Mouse (Mus musculus) retina, embryonic 14.5 days (tissue): ENCODE measurements at regions not wholly inside any gene's neighbourhood (a gene's known extent, or its start where the extent isn't known, plus 50 kb on each side); places are given as distances from the start of the nearest gene placed in this dataset.

Experiments
- DNase-seq: peaks from one replicate; pipeline ENCODE4 v3.0.0-alpha.2; 2015; ENCODE audit warnings: low spot score

DNA sequence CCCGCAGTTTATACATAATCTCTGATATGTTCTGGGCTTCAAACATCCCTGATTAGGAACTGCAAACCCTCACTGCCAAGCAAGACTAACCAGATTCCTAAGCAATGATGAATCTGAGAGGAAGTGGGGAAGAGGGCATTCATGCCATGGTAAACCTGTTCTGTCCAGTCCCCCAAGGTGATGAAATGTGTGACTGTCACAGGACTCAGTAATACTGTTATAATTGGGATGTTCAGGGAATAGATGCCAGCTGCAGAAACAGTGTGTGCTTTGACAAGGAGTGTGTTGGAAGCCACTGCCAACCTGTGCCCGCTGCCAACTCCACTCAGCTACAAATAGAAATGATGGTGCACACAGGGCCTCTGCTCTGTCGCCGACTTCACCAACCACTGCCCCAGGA is 466.0 kb downstream of the Efna5 start:
- DNase-seq: no peak

DNA sequence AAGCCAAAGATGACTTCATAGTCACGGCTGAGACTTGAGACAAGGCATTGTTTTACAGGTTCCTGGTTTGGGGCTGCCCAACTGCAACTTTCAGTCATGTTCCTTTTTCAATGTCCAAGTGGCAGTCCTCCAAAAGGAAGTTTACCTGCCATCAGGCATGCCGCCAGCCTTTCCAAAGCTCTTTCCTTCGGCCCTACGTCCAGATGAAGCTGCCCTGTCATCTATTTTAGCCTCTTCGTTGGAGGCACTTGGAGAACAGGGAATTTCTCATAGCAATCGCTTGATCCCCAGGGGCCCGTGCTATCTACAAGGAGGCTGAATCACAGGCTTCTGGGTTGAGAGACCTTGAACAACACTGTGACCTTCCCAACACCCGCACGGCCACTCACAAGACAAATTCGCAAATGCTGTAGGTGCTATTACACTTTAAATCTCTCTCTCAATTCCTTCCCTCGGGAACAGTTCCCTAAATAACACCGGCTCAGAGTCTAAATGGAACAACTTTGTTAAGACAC is 468.4 kb downstream of the Efna5 start:
- no peak for DNase-seq

- no peak for DNase-seq
These were observed 477.4 kb downstream of the Efna5 start for GRCm38 (mm10) chr17:62403739-62404138.

DNA sequence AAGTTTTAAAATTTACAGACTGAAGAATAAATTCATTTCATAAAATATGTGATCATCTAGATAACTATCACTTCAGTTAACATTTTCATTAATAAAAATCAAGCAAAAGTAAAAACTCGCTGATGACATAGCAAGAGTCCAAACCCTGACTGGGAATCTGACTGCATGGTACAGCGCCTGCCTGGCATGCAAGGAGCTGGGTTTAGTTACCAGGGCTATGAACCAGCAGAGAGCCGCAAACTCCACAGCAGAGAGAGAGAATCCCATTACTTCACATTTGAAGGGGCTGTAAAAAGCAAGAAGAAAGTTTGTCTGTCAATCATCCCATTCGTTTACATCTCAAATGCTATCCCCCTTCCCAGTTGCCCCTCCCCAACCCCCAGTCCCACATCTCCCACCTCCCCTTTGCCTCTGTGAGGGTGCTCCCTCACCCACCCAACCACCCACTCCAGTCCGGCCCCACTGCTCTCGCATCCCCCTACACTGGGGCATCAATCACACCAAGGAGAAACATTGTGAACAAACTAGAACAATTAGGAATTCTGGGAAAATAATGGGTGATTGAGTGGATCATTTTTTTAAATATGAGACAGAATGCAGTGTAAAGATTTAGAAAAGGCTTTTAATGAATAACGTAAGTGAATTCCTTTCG is 487.6 kb downstream of the Efna5 start:
- no peak for DNase-seq

GRCm38 (mm10) chr17:62384053-62384452 is 497.1 kb downstream of the Efna5 start:
- DNase-seq: no peak

- no peak for DNase-seq
These were observed 502.2 kb downstream of the Efna5 start for GRCm38 (mm10) chr17:62378868-62379417.

DNA sequence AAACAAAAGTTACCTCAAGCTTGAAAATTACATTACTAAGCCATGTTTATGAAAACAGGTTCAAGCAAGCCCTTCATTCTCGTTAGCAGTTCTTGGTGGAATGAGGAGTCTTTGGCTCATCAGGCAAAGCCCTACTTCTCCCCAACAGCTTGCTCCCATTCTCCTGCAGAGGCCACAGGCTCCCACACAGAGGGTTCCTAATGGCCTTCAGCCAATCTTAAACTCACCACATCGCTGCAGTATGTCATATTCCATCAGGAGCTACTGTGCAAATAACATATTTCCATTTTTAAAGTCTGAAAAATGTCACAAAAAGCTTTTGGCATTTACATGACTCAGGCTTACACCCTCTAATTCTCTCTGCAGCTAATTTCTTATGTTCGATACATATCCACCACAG is 512.0 kb downstream of the Efna5 start:
- DNase-seq: no peak

DNA sequence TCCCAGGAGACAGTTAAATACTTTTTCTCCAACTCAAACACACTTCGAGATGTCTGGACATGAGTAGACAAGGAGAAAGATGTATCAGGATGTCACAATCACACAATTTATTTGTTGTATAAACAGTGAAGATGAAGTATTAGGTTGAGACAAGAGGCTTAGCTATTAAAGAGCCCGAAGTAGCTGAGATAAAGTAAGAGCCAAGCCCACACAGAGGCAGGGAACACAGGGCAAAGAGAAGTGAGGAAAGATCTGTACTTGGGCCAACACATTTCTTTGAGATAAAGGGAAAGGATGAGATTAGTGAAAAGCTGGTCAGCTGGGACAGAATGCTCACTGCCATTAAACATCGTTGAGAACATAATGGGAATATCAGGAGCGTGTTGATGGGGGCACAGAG is 513.2 kb downstream of the Efna5 start:
- DNase-seq: no peak

GRCm38 (mm10) chr17:62358323-62358722 is 522.8 kb downstream of the Efna5 start:
- no peak for DNase-seq

DNA sequence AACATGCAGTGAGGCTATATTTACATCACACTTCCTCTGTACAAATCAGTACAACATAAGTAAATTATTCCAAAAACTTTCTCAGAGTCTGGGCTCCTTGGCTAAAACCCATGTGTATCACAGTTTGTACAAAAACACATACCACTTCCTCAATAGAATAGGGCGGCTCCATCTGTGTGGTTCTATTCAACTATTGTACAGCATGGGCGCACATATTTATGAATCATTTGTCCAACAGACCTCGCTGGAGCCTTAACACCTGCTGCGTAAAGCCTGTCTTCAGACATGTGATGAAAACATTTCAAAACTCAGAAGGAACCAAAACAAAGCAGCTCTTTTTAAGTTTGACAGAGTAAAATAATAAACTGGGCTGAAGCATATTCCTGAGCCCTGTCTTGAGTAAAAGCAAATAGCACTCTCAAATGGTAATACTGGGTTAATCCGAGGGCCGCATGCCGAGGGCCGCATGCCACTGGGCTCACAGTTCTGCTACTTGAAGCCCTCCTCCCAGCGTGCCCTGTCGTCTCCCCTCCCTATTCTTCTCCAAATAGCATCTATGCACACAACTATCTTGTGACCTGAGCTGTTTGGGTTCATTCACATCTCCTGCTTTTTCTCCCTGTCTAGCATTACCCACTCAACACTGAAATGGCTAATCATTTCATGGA is 543.1 kb downstream of the Efna5 start:
- no peak for DNase-seq

- DNase-seq: no peak
These were observed 550.9 kb downstream of the Efna5 start for GRCm38 (mm10) chr17:62330226-62330625.

DNA sequence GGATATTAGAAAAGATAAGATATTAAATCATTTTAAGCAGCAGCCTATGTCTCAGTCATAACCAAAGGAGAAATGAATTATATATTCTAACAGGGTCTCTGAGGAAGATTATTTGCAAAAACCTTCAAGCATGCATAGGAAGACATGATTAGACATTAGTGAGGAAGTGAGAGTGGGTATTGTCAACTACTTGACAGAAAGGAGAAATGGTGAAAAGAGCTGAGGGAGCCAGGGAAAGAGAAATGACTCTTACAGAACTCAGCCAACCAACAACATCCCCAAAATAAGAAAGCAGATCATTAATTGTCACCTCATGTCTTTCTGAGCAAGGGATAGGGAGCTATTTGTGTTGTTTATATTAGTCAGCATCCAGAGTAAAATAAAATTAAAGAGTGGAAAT is 554.3 kb downstream of the Efna5 start:
- DNase-seq: no peak

DNA sequence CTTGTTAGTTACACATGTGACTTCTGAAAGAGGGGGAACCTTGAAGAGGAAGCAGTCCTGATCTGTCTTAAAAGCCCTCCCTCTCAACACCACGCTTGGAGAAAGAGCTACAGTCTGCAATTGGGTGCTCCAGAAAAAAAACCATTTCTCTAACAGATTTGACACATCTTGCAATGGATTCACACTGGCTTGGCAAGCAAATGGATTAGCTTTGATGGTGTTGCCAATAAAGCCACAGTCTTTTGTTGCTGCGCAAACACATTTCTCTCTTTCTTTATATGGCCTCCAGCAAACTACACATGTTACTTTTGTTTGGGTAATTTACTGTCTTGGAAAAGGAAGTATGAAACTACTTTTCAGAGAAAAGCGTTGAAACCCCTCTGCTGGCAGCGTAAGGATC is 562.1 kb downstream of the Efna5 start:
- DNase-seq: no peak

DNA sequence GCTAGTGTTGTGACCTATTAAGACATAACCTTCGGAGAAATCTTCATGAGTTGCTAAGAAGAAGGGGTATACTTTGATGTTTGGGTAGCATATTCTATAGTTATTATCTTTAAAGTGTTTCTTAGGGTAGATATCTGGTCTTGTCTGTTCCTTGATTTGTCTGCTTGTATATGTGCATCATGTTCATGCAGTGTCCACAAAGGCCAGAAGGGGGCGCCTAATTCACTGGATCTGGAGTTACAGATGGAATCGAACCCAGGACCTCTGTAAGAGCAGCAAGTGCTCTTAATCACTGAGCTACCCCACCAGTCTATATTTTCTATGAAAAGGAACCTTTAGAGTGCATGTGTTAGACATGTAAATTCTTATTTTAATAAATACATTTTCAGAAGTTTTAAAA is 571.1 kb downstream of the Efna5 start:
- no peak for DNase-seq

DNA sequence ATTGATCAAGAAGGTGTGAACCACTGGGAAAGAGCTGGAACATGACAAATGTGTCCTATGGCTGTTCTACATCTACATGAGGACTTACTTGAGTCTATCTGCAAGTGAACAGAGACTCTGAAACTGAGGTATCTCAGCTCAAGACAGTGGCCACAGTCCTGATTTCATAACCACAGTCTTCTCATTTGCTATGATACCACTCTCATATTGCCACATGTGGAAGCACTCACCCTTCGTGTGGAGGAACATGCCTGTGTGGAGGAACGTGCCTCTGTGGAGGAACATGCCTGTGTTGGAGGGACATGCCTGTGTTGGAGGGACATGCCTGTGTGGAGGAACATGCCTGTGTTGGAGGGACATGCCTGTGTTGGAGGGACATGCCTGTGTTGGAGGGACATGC is 574.0 kb downstream of the Efna5 start:
- DNase-seq: no peak

GRCm38 (mm10) chr17:62306524-62306923 is 574.6 kb downstream of the Efna5 start:
- DNase-seq: no peak

DNA sequence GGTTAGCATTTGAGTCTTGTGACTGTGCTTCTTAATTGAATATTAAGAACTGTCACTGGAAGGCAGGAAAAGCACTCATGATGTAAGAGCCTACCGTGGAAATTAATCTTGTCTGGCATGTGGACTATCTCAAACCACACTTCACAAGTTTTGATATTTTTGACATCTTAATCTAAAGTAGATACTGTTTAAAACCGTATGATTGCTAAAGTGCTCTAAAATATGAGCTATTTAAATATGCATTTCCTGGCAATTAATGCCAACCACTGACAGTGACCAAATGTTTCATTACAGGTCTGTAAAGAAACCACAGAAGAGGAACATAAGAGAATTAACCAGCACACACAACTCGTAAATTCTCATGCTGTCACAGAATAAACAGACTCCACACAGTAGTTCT is 576.0 kb downstream of the Efna5 start:
- DNase-seq: no peak

DNA sequence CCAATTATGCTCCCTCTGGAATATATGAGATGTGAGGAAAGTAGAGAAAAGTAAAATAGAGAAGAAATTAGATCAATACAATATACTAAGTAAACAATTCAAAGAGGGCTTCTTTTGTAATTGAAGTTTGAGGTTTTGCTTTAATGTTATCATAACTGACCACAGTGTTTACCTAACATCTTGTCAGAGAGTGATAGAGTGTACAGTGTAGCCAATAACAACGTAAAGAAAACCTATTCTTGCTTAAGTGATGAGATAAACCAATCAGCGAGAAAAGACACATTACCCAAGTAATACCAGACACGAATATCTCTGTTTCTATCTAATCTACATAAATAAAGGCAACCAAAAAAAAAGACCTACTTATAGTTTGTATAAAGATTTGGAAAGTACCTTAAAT is 577.0 kb downstream of the Efna5 start:
- DNase-seq: no peak

- DNase-seq: no peak
These were observed 581.2 kb downstream of the Efna5 start for GRCm38 (mm10) chr17:62299875-62300274.

DNA sequence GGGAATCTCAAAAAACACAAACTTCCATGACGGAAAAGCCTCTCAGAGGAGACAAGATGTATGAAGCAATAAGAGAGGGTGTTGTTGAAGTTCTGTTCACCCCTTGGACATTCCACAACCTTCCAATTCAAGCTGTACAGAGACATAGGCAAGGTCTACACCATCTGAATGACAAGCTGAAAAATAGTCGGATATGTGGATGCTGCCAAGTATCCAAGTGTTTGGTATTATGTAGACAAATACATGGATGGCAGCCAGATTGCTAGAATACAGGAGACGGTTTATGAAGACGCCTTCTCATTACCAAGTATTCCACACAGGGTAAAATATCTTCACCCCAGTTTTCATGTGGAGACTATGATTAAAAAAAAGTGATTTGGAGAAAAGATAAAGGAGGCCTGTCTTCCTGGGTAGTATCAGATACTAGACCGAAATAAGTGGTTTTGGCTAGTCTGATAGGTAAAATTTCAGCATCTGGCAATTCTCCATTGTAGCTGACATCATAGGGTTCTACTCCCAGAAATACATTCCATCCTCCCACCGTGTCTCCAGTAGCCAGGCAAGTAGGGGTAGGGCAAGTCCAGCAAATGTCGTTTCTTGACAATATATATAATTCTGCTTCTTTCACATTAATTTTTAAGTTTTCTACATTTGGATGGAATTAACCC is 583.6 kb downstream of the Efna5 start:
- no peak for DNase-seq

GRCm38 (mm10) chr17:62295412-62295811 is 585.7 kb downstream of the Efna5 start:
- DNase-seq: no peak

GRCm38 (mm10) chr17:62292703-62293102 is 588.4 kb downstream of the Efna5 start:
- DNase-seq: no peak

- DNase-seq: no peak
These were observed 593.5 kb downstream of the Efna5 start for GRCm38 (mm10) chr17:62287666-62288065.
